In the genomic region with DNA sequence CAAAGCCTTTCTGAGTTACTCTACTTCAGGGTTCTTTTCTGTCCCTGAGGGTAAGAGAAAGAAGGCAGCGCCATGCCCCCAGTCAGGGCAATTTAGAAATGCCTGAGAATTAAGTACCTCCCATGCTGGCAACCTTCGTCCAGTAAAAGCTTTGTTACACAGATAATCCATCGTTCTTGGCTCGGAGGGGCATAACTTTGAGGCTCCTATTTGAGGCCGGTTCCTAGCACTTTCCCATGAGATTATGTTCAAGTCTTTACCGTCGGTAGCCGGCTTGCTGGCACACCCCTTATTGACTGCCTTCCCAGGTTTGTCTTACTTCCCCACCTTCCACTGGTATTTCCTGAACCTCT, we compare ENCODE assay signal across 12 mouse cellular contexts. TPM values are rescaled to one million over a fixed set of nuclear protein-coding genes. Genes with fewer than 3 reads are reported as not detected.
A peak's percentile ranks its signal among the peaks of the same experiment; 100 is the strongest.
DNase-seq lines count a peak whose midpoint lies in the region; ATAC-seq and TF ChIP-seq lines count a peak whose summit lies in the region.
"Had no signal": no experiment of that assay in that cellular context is flagged by ENCODE, and none has a peak within 500 bp of the region (broad histone marks: within the 10 kb centered on the region; RNA-seq: fewer than 3 reads in every experiment).

No protein-coding gene starts in this region.

- H3K4me3 ChIP-seq in heart, postnatal 0 days (ENCODE audit: low read depth, low read length), result peak overlapping the region; percentile 36
- H3K4me3 ChIP-seq in ES-Bruce4 (ENCODE audit: low read depth, low read length), result no peak overlapping the region
- H3K4me3 ChIP-seq in forebrain, embryonic 12.5 days (replicated peaks), result no peak overlapping the region
- H3K4me3 ChIP-seq in limb, embryonic 14.5 days (replicated peaks; ENCODE audit: low read length), result no peak overlapping the region

- H3K9me3 ChIP-seq in heart, postnatal 0 days (replicated peaks; ENCODE audit: control insufficient read depth, low read length), result no peaks in the 10 kb centered on the region
- no peaks in the 10 kb centered on the region for H3K9me3 ChIP-seq in ES-Bruce4 (replicated peaks; ENCODE audit: control insufficient read depth, insufficient read depth, low read length, poor library complexity, severe bottlenecking)
- no peaks in the 10 kb centered on the region for H3K9me3 ChIP-seq in forebrain, embryonic 12.5 days
- H3K9me3 ChIP-seq in limb, embryonic 14.5 days (ENCODE audit: control insufficient read depth, low read length), result no peaks in the 10 kb centered on the region

- H3K36me3 ChIP-seq in heart, postnatal 0 days (replicated peaks; ENCODE audit: control insufficient read depth, insufficient read depth, low read length), result peaks cover 4% of the 10 kb centered on the region; the same call in 1 of the 2 replicates
- H3K36me3 ChIP-seq in ES-Bruce4 (ENCODE audit: control insufficient read depth, insufficient read depth, low read length, poor library complexity, severe bottlenecking), result peaks cover 18% of the 10 kb centered on the region
- no peaks in the 10 kb centered on the region; the same call in 1 of the 2 replicates for H3K36me3 ChIP-seq in forebrain, embryonic 12.5 days (replicated peaks)
- 0 out of 2 replicates have a peak, but pooled peaks cover 3% of the 10 kb centered on the region for H3K36me3 ChIP-seq in limb, embryonic 14.5 days (ENCODE audit: control insufficient read depth, insufficient read depth, low read length)

- DNase-seq in heart, postnatal 0 days (ENCODE audit: low spot score), result no peak
- DNase-seq in heart, adult 18-20 months, result no peak
- no peak for DNase-seq in limb, embryonic 14.5 days (ENCODE audit: low spot score)
- DNase-seq in embryo, embryonic 10.5 days (ENCODE audit: low spot score), result no peak
- no peak for DNase-seq in thymus, postnatal 25 days
- no peak for DNase-seq in urinary bladder, postnatal 4 days (ENCODE audit: low spot score in 2 of 2)
- DNase-seq: thymus, postnatal 4 days had no signal

- no peak for TF ChIP-seq POLR2A in ES-Bruce4 (IDR thresholded peaks at IDR 0.05; ENCODE audit: insufficient read depth, low read length)
- TF ChIP-seq POLR2A in limb, embryonic 14.5 days (IDR thresholded peaks at IDR 0.05; ENCODE audit: borderline replicate concordance, extremely low read depth, insufficient read depth, insufficient read length), result no peak

- H3K4me1 ChIP-seq in heart, postnatal 0 days (ENCODE audit: control insufficient read depth, insufficient read depth), result no peaks in the 10 kb centered on the region
- peaks cover 2% of the 10 kb centered on the region for H3K4me1 ChIP-seq in ES-Bruce4 (ENCODE audit: control insufficient read depth, insufficient read depth, low read length)
- H3K4me1 ChIP-seq in forebrain, embryonic 12.5 days, result peaks cover 13% of the 10 kb centered on the region; the same call in 1 of the 2 replicates
- peaks cover 6% of the 10 kb centered on the region; the same call in 1 of the 2 replicates for H3K4me1 ChIP-seq in limb, embryonic 14.5 days (ENCODE audit: control insufficient read depth, insufficient read depth, low read length)

- WGBS in heart, postnatal 0 days, result 44% methylated on average over 8 of the region's 8 CpGs
- WGBS in forebrain, embryonic 12.5 days, result 46% methylated on average over 8 of the region's 8 CpGs
- WGBS in limb, embryonic 14.5 days, result 53% methylated on average over 8 of the region's 8 CpGs

- H3K4me2 ChIP-seq in heart, postnatal 0 days (ENCODE audit: low read depth, low read length), result peak overlapping the region; percentile 57
- H3K4me2 ChIP-seq in forebrain, embryonic 12.5 days, result peak overlapping the region; percentile 28
- H3K4me2 ChIP-seq in limb, embryonic 14.5 days (replicated peaks; ENCODE audit: low read depth, low read length, severe bottlenecking), result peak overlapping the region; percentile 6; the same call in 1 of the 2 replicates

- H3K27ac ChIP-seq in heart, postnatal 0 days (ENCODE audit: low read depth), result 0 out of 2 replicates have a peak overlapping the region, but pooled peaks have one; percentile 16
- peak overlapping the region; percentile 84 for H3K27ac ChIP-seq in ES-Bruce4 (ENCODE audit: insufficient read depth, low read length)
- peak overlapping the region; percentile 74 for H3K27ac ChIP-seq in forebrain, embryonic 12.5 days
- H3K27ac ChIP-seq in limb, embryonic 14.5 days (replicated peaks; ENCODE audit: low read depth, low read length), result no peak overlapping the region

- H3K27me3 ChIP-seq in heart, postnatal 0 days (ENCODE audit: control insufficient read depth, insufficient read depth, low read length), result no peaks in the 10 kb centered on the region
- no peaks in the 10 kb centered on the region for H3K27me3 ChIP-seq in ES-Bruce4 (ENCODE audit: control insufficient read depth, insufficient read depth, low read length, poor library complexity, severe bottlenecking)
- no peaks in the 10 kb centered on the region for H3K27me3 ChIP-seq in forebrain, embryonic 12.5 days
- no peaks in the 10 kb centered on the region for H3K27me3 ChIP-seq in limb, embryonic 14.5 days (ENCODE audit: control insufficient read depth, insufficient read depth, low read length)
- H3K27me3 ChIP-seq: CH12.LX had no signal

- no peak for TF ChIP-seq CTCF in heart, postnatal 0 days (IDR thresholded peaks at IDR 0.05; ENCODE audit: low read depth)
- TF ChIP-seq CTCF in ES-Bruce4 (IDR thresholded peaks at IDR 0.05; ENCODE audit: low read depth, low read length), result no peak

- TF ChIP-seq EP300 in heart, postnatal 0 days (IDR thresholded peaks at IDR 0.05; ENCODE audit: low read depth), result no peak
- TF ChIP-seq EP300 in ES-Bruce4 (IDR thresholded peaks at IDR 0.05; ENCODE audit: insufficient read depth, low read depth, low read length), result no peak

- no peak for ATAC-seq in heart, postnatal 0 days (ENCODE audit: insufficient read depth, low read depth)
- peak; percentile 54; the same call in 1 of the 2 replicates for ATAC-seq in forebrain, embryonic 12.5 days (ENCODE audit: low FRiP score)
- ATAC-seq in limb, embryonic 14.5 days (ENCODE audit: low FRiP score, low read depth), result no peak
- ATAC-seq: activated CD4-positive, CD25-positive, alpha-beta regulatory T cell, adult 4 months had no signal

- peak overlapping the region; percentile 37; the same call in 1 of the 2 replicates for H3K9ac ChIP-seq in heart, postnatal 0 days (replicated peaks; ENCODE audit: low read depth, low read length)
- H3K9ac ChIP-seq in ES-Bruce4 (ENCODE audit: low read depth, poor library complexity, severe bottlenecking), result peak overlapping the region; percentile 29
- no peak overlapping the region for H3K9ac ChIP-seq in forebrain, embryonic 12.5 days
- H3K9ac ChIP-seq in limb, embryonic 14.5 days (ENCODE audit: low read depth, low read length, severe bottlenecking), result no peak overlapping the region

RNA-seq across cellular contexts. Expression of a gene that starts 10.8 kb away (rescaled TPM):
- 57.2 and 106 TPM in 2 replicates for total RNA-seq in heart, postnatal 0 days (2014; rRNA removed; ENCODE audit: low replicate concordance)
- 36.7 and 37.7 TPM in 2 replicates for polyA plus RNA-seq in heart, postnatal 0 days (2015; fragmentation: Nextera tagmentation; extraction: Ambion mirVana)
- total RNA-seq in heart, adult 18-20 months (2021), result 10 to 100 TPM in 1 of 2 experiments, 1 to 10 TPM in 1; 9.6 to 15.4 TPM
- polyA plus RNA-seq in ES-Bruce4 (2011; ENCODE audit: insufficient read depth, insufficient read length, low read depth, missing spikeins), result 52.5 and 63.5 TPM in 2 replicates
- 128 and 131 TPM in 2 replicates for polyA plus RNA-seq in forebrain, embryonic 12.5 days (2016; fragmentation: Nextera tagmentation; extraction: Ambion mirVana)
- 27.7 and 32.6 TPM in 2 replicates for polyA plus RNA-seq in limb, embryonic 14.5 days (2012; rRNA removed)
- 35.8 and 40.1 TPM in 2 replicates for polyA plus RNA-seq in limb, embryonic 14.5 days (2014; fragmentation: Nextera tagmentation; extraction: Ambion mirVana)

RNA-seq across cellular contexts. Expression of a gene that starts 13.2 kb away (rescaled TPM):
- 22.1 and 25.6 TPM in 2 replicates for total RNA-seq in heart, postnatal 0 days (2014; rRNA removed; ENCODE audit: low replicate concordance)
- polyA plus RNA-seq in heart, postnatal 0 days (2015; fragmentation: Nextera tagmentation; extraction: Ambion mirVana), result 123 and 145 TPM in 2 replicates
- 10 to 100 TPM in 1 of 2 experiments, 1 to 10 TPM in 1; 8.6 to 12.6 TPM for total RNA-seq in heart, adult 18-20 months (2021)
- 235 and 249 TPM in 2 replicates for polyA plus RNA-seq in ES-Bruce4 (2011; ENCODE audit: insufficient read depth, insufficient read length, low read depth, missing spikeins)
- 740 and 788 TPM in 2 replicates for polyA plus RNA-seq in forebrain, embryonic 12.5 days (2016; fragmentation: Nextera tagmentation; extraction: Ambion mirVana)
- 86.9 and 199 TPM in 2 replicates for polyA plus RNA-seq in limb, embryonic 14.5 days (2012; rRNA removed)
- polyA plus RNA-seq in limb, embryonic 14.5 days (2014; fragmentation: Nextera tagmentation; extraction: Ambion mirVana), result 290 and 314 TPM in 2 replicates

RNA-seq across cellular contexts. Expression of a gene that starts 42.7 kb away (rescaled TPM):
- total RNA-seq in heart, postnatal 0 days (2014; rRNA removed; ENCODE audit: low replicate concordance), result not detected in 2 replicates
- 0.40 and 0.47 TPM in 2 replicates for polyA plus RNA-seq in heart, postnatal 0 days (2015; fragmentation: Nextera tagmentation; extraction: Ambion mirVana)
- not detected for total RNA-seq in heart, adult 18-20 months (2021)
- polyA plus RNA-seq in ES-Bruce4 (2011; ENCODE audit: insufficient read depth, insufficient read length, low read depth, missing spikeins), result not detected in 2 replicates
- 0.81 and 1.4 TPM in 2 replicates for polyA plus RNA-seq in forebrain, embryonic 12.5 days (2016; fragmentation: Nextera tagmentation; extraction: Ambion mirVana)
- 38.9 and 39.5 TPM in 2 replicates for polyA plus RNA-seq in limb, embryonic 14.5 days (2012; rRNA removed)
- 23.7 and 24.1 TPM in 2 replicates for polyA plus RNA-seq in limb, embryonic 14.5 days (2014; fragmentation: Nextera tagmentation; extraction: Ambion mirVana)
- total RNA-seq: CH12.LX; liver, adult 2 months had no signal
- polyA plus RNA-seq: activated CD4-positive, CD25-positive, alpha-beta regulatory T cell, adult 4 months; liver, adult 2 months had no signal

Comparison
In these comparisons a context has a peak if more than half of its experiments do, and no peak if none do; other contexts are left out.
1. H3K4me2 ChIP-seq: peak in every context shown above with its lines; median percentile 57 in heart, postnatal 0 days; 28 in forebrain, embryonic 12.5 days; 6 in limb, embryonic 14.5 days.
2. H3K9ac ChIP-seq: peak in heart, postnatal 0 days (single experiment) and ES-Bruce4 (single experiment); none in forebrain, embryonic 12.5 days (single experiment) and limb, embryonic 14.5 days (single experiment).
3. RNA of a gene that starts 42.7 kb away (polyA plus RNA-seq): 23.7 to 39.5 TPM in limb, embryonic 14.5 days; 0.81 to 1.4 TPM in forebrain, embryonic 12.5 days, 0.40 to 0.47 TPM in heart, postnatal 0 days and not detected in ES-Bruce4; every median in the first group is over 10 times any median in the second.